Mouse (Mus musculus) gastrocnemius, postnatal 36 days (tissue): Measurements from ENCODE around the gene Trim44. TPM values are rescaled to one million over a fixed set of nuclear protein-coding genes. Genes with fewer than 3 reads are reported as not detected.

Experiments used
- DNase-seq, 2 experiments: peaks; one replicate each; pipeline ENCODE4 v3.0.0; 2022
- intact Hi-C: fragments of 180-260 bp; cut with DNase I; formaldehyde crosslinking; loops from one replicate; pipeline ENCODE4 v1.15.1; 2025
- total RNA-seq, 2 experiments: library from RNA; stranded (reverse); gene quantifications; 2 replicates each; pipeline ENCODE4 v1.2.3; 2021

Gene Trim44
- total RNA-seq, 2 experiments from 2014 or later: 10.6 to 14.2 TPM

DNA sequence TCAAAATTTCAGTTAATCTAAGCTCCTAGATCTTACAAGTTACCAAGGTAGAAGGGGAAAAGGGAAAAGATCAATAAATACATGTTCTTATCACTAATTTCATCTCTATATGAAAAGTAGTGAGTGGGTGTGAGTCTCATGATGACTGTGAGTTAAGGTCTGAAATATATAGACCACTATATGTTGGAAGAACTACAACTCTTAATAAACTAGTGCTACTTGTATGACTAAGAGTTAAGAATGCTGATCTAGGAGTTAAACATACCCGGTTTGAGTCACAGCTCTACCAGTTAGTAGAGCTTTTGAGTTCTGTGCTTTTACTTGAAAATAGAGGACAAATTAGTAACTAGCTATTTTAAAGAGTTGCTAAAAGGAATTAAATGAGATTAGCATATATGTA is 94.7 kb downstream of the Trim44 start:
- intact Hi-C loops: loop anchor here (10.0 kb wide), 1 partner anchor 92 kb away; the partner anchor contains the start of gene Trim44

GRCm38 (mm10) chr2:102303274-102303673 is 104.4 kb downstream of the Trim44 start:
- intact Hi-C loops: no loop called here
- no peak for DNase-seq

More for the DNA sequence above, 94.7 kb downstream of the Trim44 start:
- no peak for DNase-seq

GRCm38 (mm10) chr2:102302532-102302931 is 105.1 kb downstream of the Trim44 start:
- intact Hi-C loops: no loop called here
- DNase-seq: no peak

DNA sequence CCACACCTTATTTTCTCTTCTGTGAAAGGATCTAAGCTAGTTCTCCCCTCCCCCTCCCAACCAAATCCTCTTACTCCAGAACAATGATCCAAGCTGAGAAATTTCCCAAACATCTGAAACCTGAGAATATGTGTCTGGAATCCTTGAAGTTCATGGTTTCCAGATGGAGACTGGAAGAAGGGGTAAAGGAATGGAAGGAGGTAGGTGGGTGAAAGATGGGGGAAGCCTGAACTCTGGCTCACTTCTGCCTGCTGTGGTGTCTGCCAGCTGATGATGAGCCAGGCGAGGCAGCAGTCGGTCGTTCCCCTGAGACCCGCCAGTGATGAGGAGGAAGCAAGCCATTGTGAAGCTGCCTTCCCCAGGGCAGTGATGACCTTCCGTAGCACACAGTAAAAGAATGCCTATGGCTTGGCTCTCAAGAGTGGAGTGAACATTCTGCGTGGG is 112.8 kb downstream of the Trim44 start:
- DNase-seq: peak; percentile 49 to 71
- intact Hi-C loops: loop anchor here (5.0 kb wide), 1 partner anchor 198 kb away; no protein-coding TSS in a partner anchor

DNA sequence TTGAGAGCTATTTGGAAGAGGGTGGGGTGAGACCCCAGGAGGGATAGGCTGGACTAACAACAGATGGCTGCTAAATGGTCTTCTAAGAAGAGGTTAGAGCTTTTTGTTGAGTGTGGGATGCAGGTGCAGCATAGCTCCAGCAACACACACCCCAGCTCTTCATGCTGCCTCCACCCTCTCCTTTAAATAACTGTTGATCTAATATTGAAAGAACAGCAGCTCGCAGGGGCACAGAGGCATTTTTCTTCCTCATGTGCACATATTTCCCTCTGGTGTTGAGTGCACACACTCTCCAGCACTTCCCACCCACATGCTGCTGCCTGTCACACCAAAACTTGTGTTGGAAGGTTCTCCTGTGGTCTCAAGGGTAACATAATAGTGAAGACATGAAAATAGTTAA is 114.4 kb downstream of the Trim44 start:
- intact Hi-C loops: loop anchor here (5.0 kb wide), 1 partner anchor 196 kb away; no protein-coding TSS in a partner anchor
- no peak for DNase-seq

DNA sequence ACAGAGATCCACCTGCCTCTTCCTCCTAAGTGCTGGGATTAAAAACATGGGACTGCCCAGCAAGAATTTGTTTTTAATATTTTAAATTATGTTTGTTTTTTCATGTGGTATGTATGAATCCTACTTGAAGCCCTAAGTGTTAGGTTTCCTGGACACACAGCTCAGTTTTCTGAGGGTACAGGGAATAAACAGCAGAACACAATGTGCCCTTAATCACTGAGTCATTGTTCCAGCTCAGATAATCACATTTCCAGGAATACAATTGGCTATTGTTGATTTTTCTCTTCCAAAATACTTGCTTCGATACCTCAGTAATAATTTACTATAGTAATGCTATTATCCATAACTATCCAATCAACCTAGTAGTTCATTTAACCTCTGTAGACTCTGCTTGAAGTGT is 115.6 kb downstream of the Trim44 start:
- intact Hi-C loops: loop anchor here (5.0 kb wide), 1 partner anchor 195 kb away; no protein-coding TSS in a partner anchor
- no peak for DNase-seq

GRCm38 (mm10) chr2:102291533-102291932 is 116.1 kb downstream of the Trim44 start:
- DNase-seq: no peak
- intact Hi-C loops: loop anchor here (5.0 kb wide), 1 partner anchor 194 kb away; no protein-coding TSS in a partner anchor

DNA sequence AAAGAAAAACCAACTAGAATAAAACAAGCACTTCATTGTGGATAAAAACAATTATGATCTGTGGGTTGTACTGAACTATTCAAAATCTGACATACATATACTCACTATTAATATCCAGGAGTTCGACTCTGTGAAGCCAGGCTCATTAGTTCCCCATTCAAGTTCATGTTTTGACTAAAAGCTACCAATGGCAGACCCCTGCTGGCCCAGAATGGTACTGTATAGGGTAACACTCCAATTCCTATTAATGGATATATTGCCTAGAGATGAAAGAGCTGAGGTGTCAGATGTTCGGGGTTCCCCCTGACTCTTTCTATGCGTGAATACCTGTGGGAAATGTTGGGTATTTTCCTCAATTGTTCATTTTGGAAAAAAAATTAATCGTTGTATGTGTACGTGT is 117.6 kb downstream of the Trim44 start:
- intact Hi-C loops: loop anchor here (5.0 kb wide), 1 partner anchor 193 kb away; no protein-coding TSS in a partner anchor
- DNase-seq: peak in 1 of 2 experiments; percentile 34

DNA sequence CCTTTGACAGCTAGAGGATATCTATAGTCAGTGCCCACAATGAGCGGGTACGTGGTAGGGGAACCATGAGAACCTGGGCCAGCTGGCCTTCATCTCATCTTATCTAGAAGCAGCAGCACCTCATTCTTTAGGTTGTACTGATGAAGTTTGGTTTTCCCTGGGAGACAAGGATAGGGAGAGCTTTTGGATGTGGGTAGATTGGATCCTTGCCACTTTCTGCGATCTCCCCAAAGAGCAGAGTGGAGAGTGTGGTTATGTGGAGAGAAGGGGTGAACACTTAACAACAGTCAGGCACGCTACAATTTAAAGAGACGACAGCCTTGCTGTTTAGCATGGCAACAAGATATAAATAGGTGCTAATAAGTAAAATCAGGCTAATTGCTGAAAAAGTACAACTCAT is 119.0 kb downstream of the Trim44 start:
- DNase-seq: no peak
- intact Hi-C loops: no loop called here

DNA sequence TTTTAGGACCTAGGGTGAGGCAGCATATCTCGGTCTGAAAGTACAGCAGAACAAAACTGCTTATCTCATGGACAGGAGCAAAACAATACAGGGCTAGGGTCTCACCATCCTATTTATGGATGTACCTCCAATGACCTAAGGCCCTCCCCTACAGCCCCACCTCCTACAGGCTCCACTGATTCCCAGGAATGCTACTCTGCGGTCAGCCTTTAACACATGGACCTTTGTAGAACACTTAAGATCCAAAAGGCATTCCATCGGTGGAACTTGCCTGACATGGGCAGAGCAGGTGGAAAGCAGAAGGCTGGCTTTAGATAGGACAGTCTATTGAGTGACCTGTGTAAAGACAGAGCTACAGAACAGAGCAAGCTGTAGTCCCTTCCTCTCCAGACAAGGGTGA is 120.3 kb downstream of the Trim44 start:
- intact Hi-C loops: no loop called here
- no peak for DNase-seq

GRCm38 (mm10) chr2:102282081-102282480 is 125.5 kb downstream of the Trim44 start:
- intact Hi-C loops: no loop called here

DNA sequence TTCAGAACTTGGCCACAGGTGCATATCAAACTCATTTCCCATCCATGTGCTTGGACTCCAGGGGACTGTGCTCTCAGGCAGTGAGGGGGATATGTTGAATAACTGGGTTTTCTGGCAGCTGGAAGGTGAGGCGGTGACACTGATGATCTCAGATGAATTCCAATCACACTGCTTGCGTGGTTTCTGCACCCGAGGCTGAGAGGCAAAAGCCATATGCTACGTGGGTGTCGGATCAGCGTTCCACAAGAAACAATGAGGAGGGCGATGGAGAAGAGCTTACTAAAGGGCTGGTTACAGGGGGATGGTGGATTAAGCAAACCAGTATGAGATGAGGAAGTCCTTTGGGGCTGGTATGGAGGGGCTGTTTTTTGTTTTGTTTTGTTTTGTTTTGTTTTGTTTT is 127.8 kb downstream of the Trim44 start:
- DNase-seq: no peak
- intact Hi-C loops: no loop called here

More at GRCm38 (mm10) chr2:102282081-102282480, 125.5 kb downstream of the Trim44 start:
- no peak for DNase-seq

DNA sequence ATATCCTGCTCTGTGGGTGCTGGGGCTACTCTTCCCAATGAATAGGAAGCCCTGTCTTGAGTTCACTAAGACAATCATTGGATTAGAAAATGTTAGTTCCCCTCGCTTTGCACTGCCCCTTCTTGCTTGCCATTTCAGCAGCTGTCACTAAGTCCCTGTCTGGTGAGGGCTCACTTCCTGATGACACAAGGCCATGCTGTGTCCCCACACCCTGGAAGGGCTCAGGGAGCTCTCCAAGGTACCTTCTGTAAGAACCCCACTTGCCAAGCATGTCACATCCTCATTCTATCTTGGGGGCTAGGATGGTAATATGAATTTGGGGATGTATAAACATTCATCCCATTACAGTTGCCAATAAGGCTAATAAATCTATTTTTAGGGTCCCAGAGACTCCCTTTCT is 129.7 kb downstream of the Trim44 start:
- intact Hi-C loops: no loop called here
- DNase-seq: no peak

GRCm38 (mm10) chr2:102273280-102273679 is 134.3 kb downstream of the Trim44 start:
- no peak for DNase-seq
- intact Hi-C loops: no loop called here

GRCm38 (mm10) chr2:102267582-102268339 is 139.9 kb downstream of the Trim44 start:
- intact Hi-C loops: no loop called here
- DNase-seq: no peak

DNA sequence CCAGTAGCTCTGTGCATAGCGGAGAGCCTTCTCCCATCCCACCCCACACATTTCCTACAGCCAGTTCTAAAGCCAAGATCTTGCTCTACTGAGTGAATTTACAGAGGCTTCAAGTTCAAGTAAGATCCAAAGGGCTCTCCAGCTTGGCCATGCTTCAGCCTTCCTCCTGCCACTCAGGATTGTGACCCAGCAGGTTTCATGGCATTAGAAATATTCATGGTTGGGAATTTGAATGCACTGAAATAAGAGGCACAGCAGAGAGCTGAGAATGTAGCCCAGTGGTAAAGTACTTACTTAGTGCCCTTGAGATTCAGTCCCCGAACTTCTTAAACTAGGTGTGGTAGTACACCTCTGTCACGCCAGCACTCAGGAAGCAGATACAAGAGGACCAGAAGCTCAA is 140.7 kb downstream of the Trim44 start:
- intact Hi-C loops: no loop called here
- DNase-seq: no peak

- intact Hi-C loops: no loop called here
- no peak for DNase-seq
Measured at GRCm38 (mm10) chr2:102259139-102259538, 148.5 kb downstream of the Trim44 start.

- DNase-seq: no peak
- intact Hi-C loops: no loop called here
Measured at GRCm38 (mm10) chr2:102258682-102259081, 148.9 kb downstream of the Trim44 start.

- intact Hi-C loops: no loop called here
- no peak for DNase-seq
Measured at GRCm38 (mm10) chr2:102257964-102258605, 149.5 kb downstream of the Trim44 start.

- intact Hi-C loops: no loop called here
- DNase-seq: no peak
Measured at GRCm38 (mm10) chr2:102256591-102257335, 150.9 kb downstream of the Trim44 start.

- no peak for DNase-seq
- intact Hi-C loops: no loop called here
Measured at GRCm38 (mm10) chr2:102256100-102256499, 151.5 kb downstream of the Trim44 start.
